Mouse (Mus musculus): ENCODE data around the gene Ces4a. TPM values are rescaled to one million over a fixed set of nuclear protein-coding genes. Genes with fewer than 3 reads are reported as not detected.

Ces4a gene
- polyA plus RNA-seq, 1 experiment from 2014 or later: not detected

- 2% methylated on average over 27 of the region's 27 CpGs for WGBS
- H3K4me1 ChIP-seq: peaks cover 18% of the 10 kb centered on the region
- peak; percentile 85 for ATAC-seq (ENCODE audit: low FRiP score)
- H3K9ac ChIP-seq: peak overlapping the region; percentile 3; the same call in 1 of the 2 replicates
- peak overlapping the region; percentile 70 for H3K27ac ChIP-seq
- peak overlapping the region; percentile 31 for H3K4me3 ChIP-seq (replicated peaks)
- no peaks in the 10 kb centered on the region for H3K9me3 ChIP-seq
- H3K27me3 ChIP-seq: peaks cover 21% of the 10 kb centered on the region
- peak overlapping the region; percentile 61 for H3K4me2 ChIP-seq
- H3K36me3 ChIP-seq (replicated peaks): no peaks in the 10 kb centered on the region
Measured at GRCm38 (mm10) chr8:105152623-105153398, 21.2 kb downstream of the Ces4a start.

GRCm38 (mm10) chr8:105154316-105154715, 22.7 kb downstream of the Ces4a start:
- Histone ChIP-seq H3K4me3 (replicated peaks) (no peak overlapping the region), H3K36me3 (replicated peaks) (no peaks in the 10 kb centered on the region), H3K9ac (no peak overlapping the region), H3K9me3 (no peaks in the 10 kb centered on the region), H3K4me2 (no peak overlapping the region), H3K27ac (no peak overlapping the region), H3K27me3 (peaks cover 18% of the 10 kb centered on the region), H3K4me1 (peaks cover 18% of the 10 kb centered on the region)
- ATAC-seq (ENCODE audit: low FRiP score): no peak
- 94% methylated on average over 5 of the region's 5 CpGs for WGBS

GRCm38 (mm10) chr8:105155091-105155745, 23.6 kb downstream of the Ces4a start:
- ATAC-seq (ENCODE audit: low FRiP score): no peak

GRCm38 (mm10) chr8:105157555-105157954, 26.0 kb downstream of the Ces4a start:
- no peak overlapping the region for H3K27ac ChIP-seq
- H3K9me3 ChIP-seq: no peaks in the 10 kb centered on the region
- no peaks in the 10 kb centered on the region for H3K36me3 ChIP-seq (replicated peaks)
- WGBS: 52% methylated on average over 10 of the region's 10 CpGs
- ATAC-seq (ENCODE audit: low FRiP score): no peak
- H3K9ac ChIP-seq: no peak overlapping the region
- peaks cover 13% of the 10 kb centered on the region for H3K4me1 ChIP-seq
- H3K4me2 ChIP-seq: no peak overlapping the region
- H3K4me3 ChIP-seq (replicated peaks): no peak overlapping the region
- peaks cover 6% of the 10 kb centered on the region for H3K27me3 ChIP-seq

More at GRCm38 (mm10) chr8:105155091-105155745, 23.6 kb downstream of the Ces4a start:
- no peak overlapping the region for H3K4me3 ChIP-seq (replicated peaks)
- no peaks in the 10 kb centered on the region for H3K9me3 ChIP-seq
- no peaks in the 10 kb centered on the region for H3K36me3 ChIP-seq (replicated peaks)
- peaks cover 18% of the 10 kb centered on the region for H3K4me1 ChIP-seq
- 79% methylated on average over 6 of the region's 6 CpGs for WGBS
- H3K9ac ChIP-seq: no peak overlapping the region
- no peak overlapping the region for H3K4me2 ChIP-seq
- H3K27ac ChIP-seq: peak overlapping the region; percentile 33; the same call in 1 of the 2 replicates
- H3K27me3 ChIP-seq: peaks cover 18% of the 10 kb centered on the region

GRCm38 (mm10) chr8:105158084-105158483, 26.5 kb downstream of the Ces4a start:
- H3K27me3 ChIP-seq: 0 out of 2 replicates have a peak, but pooled peaks cover 5% of the 10 kb centered on the region
- ATAC-seq (ENCODE audit: low FRiP score): no peak

GRCm38 (mm10) chr8:105161121-105161652, 29.6 kb downstream of the Ces4a start:
- H3K36me3 ChIP-seq (replicated peaks): no peaks in the 10 kb centered on the region
- H3K4me2 ChIP-seq: no peak overlapping the region
- WGBS: 64% methylated on average over 3 of the region's 3 CpGs
- no peak overlapping the region for H3K27ac ChIP-seq
- no peak overlapping the region for H3K4me3 ChIP-seq (replicated peaks)
- no peak for ATAC-seq (ENCODE audit: low FRiP score)
- no peaks in the 10 kb centered on the region for H3K9me3 ChIP-seq
- no peaks in the 10 kb centered on the region for H3K27me3 ChIP-seq
- no peak overlapping the region for H3K9ac ChIP-seq
- peaks cover 5% of the 10 kb centered on the region for H3K4me1 ChIP-seq

More at GRCm38 (mm10) chr8:105158084-105158483, 26.5 kb downstream of the Ces4a start:
- Histone ChIP-seq H3K27ac (no peak overlapping the region), H3K36me3 (replicated peaks) (no peaks in the 10 kb centered on the region), H3K4me2 (no peak overlapping the region), H3K4me1 (peaks cover 7% of the 10 kb centered on the region), H3K9ac (no peak overlapping the region), H3K9me3 (no peaks in the 10 kb centered on the region), H3K4me3 (replicated peaks) (no peak overlapping the region)
- WGBS: 82% methylated on average over 3 of the region's 3 CpGs

GRCm38 (mm10) chr8:105164272-105164902, 32.8 kb downstream of the Ces4a start:
- Histone ChIP-seq H3K4me3 (replicated peaks) (no peak overlapping the region), H3K36me3 (replicated peaks) (no peaks in the 10 kb centered on the region), H3K9me3 (no peaks in the 10 kb centered on the region), H3K9ac (no peak overlapping the region), H3K27me3 (no peaks in the 10 kb centered on the region), H3K4me2 (no peak overlapping the region), H3K27ac (no peak overlapping the region), H3K4me1 (peaks cover 5% of the 10 kb centered on the region)
- 20% methylated on average over 6 of the region's 6 CpGs for WGBS
- ATAC-seq (ENCODE audit: low FRiP score): no peak

GRCm38 (mm10) chr8:105165191-105165590, 33.6 kb downstream of the Ces4a start:
- H3K27ac ChIP-seq: no peak overlapping the region
- no peaks in the 10 kb centered on the region for H3K9me3 ChIP-seq
- 95% methylated on average over 2 of the region's 2 CpGs for WGBS
- ATAC-seq (ENCODE audit: low FRiP score): no peak
- H3K4me1 ChIP-seq: peaks cover 8% of the 10 kb centered on the region
- no peak overlapping the region for H3K4me2 ChIP-seq
- H3K36me3 ChIP-seq (replicated peaks): no peaks in the 10 kb centered on the region
- no peaks in the 10 kb centered on the region for H3K27me3 ChIP-seq
- no peak overlapping the region for H3K9ac ChIP-seq
- H3K4me3 ChIP-seq (replicated peaks): no peak overlapping the region

GRCm38 (mm10) chr8:105167116-105167515, 35.5 kb downstream of the Ces4a start:
- Histone ChIP-seq H3K4me2 (no peak overlapping the region), H3K36me3 (replicated peaks) (no peaks in the 10 kb centered on the region), H3K4me3 (replicated peaks) (no peak overlapping the region), H3K9ac (no peak overlapping the region), H3K9me3 (no peaks in the 10 kb centered on the region), H3K27ac (no peak overlapping the region), H3K4me1 (peaks cover 11% of the 10 kb centered on the region), H3K27me3 (no peaks in the 10 kb centered on the region)
- 86% methylated on average over 2 of the region's 2 CpGs for WGBS
- no peak for ATAC-seq (ENCODE audit: low FRiP score)

GRCm38 (mm10) chr8:105169582-105169981, 38.0 kb downstream of the Ces4a start:
- Histone ChIP-seq H3K4me3 (replicated peaks) (no peak overlapping the region), H3K4me2 (peak overlapping the region; percentile 66), H3K27me3 (no peaks in the 10 kb centered on the region), H3K4me1 (peaks cover 19% of the 10 kb centered on the region), H3K9ac (no peak overlapping the region), H3K36me3 (replicated peaks) (no peaks in the 10 kb centered on the region), H3K9me3 (no peaks in the 10 kb centered on the region), H3K27ac (no peak overlapping the region)
- ATAC-seq (ENCODE audit: low FRiP score): no peak
- 50% methylated on average over 3 of the region's 3 CpGs for WGBS

- Histone ChIP-seq H3K4me3 (replicated peaks) (peak overlapping the region; percentile 89), H3K27ac (peak overlapping the region; percentile 97), H3K9ac (peak overlapping the region; percentile 92), H3K4me2 (peak overlapping the region; percentile 66), H3K36me3 (replicated peaks) (no peaks in the 10 kb centered on the region), H3K9me3 (no peaks in the 10 kb centered on the region), H3K4me1 (peaks cover 19% of the 10 kb centered on the region), H3K27me3 (no peaks in the 10 kb centered on the region)
- 4% methylated on average over 5 of the region's 5 CpGs for WGBS
- ATAC-seq (ENCODE audit: low FRiP score): no peak; the same call in 1 of the 2 replicates
Measured at GRCm38 (mm10) chr8:105170041-105170380, 38.4 kb downstream of the Ces4a start.
